Mouse (Mus musculus) neural tube, embryonic 10.5 days (tissue): ENCODE results near the gene Fgd2.
"Not testable (repeated sequence)": the region's sequence is repeated elsewhere in the genome, so short reads cannot be mapped to it uniquely, and the experiment has no call there.

ENCODE experiments used
- DNase-seq: peaks from one replicate; pipeline ENCODE4 v3.0.0-alpha.2; 2017; ENCODE audit warnings: low spot score; ENCODE audit errors: extremely low spot score

Fgd2 gene

GRCm38 (mm10) chr17:29361982-29362691, 1.4 kb downstream of the Fgd2 start:
- peak; percentile 33 for DNase-seq

- no peak for DNase-seq
These were observed 2.4 kb downstream of the Fgd2 start for GRCm38 (mm10) chr17:29363109-29363508.

- no peak for DNase-seq
These were observed 4.4 kb downstream of the Fgd2 start for GRCm38 (mm10) chr17:29365105-29365621.

GRCm38 (mm10) chr17:29368726-29369125, 8.0 kb downstream of the Fgd2 start:
- no peak for DNase-seq

- DNase-seq, result peak; percentile 95
These were observed 10.4 kb downstream of the Fgd2 start for GRCm38 (mm10) chr17:29370984-29371723.

GRCm38 (mm10) chr17:29375871-29376270, 15.2 kb downstream of the Fgd2 start:
- no peak for DNase-seq

GRCm38 (mm10) chr17:29378056-29378455, 17.3 kb downstream of the Fgd2 start:
- no peak for DNase-seq

- no peak for DNase-seq
These were observed 19.5 kb downstream of the Fgd2 start for GRCm38 (mm10) chr17:29380241-29380640.

GRCm38 (mm10) chr17:29381472-29381871, 20.8 kb downstream of the Fgd2 start:
- peak; percentile 71 for DNase-seq

- DNase-seq, result no peak
These were observed 21.7 kb downstream of the Fgd2 start for GRCm38 (mm10) chr17:29382417-29382816.

- DNase-seq, result no peak
These were observed 23.2 kb downstream of the Fgd2 start for GRCm38 (mm10) chr17:29383923-29384322.

GRCm38 (mm10) chr17:29384850-29385438, 24.2 kb downstream of the Fgd2 start:
- DNase-seq, result no peak

GRCm38 (mm10) chr17:29385746-29386145, 25.0 kb downstream of the Fgd2 start:
- DNase-seq, result no peak

- DNase-seq, result no peak
These were observed 28.3 kb downstream of the Fgd2 start for GRCm38 (mm10) chr17:29388978-29389377.

- DNase-seq, result no peak
These were observed 30.6 kb downstream of the Fgd2 start for GRCm38 (mm10) chr17:29391280-29391679.

- no peak for DNase-seq
These were observed 32.8 kb downstream of the Fgd2 start for GRCm38 (mm10) chr17:29393335-29394089.

- DNase-seq, result no peak
These were observed 33.5 kb downstream of the Fgd2 start for GRCm38 (mm10) chr17:29394106-29394760.

GRCm38 (mm10) chr17:29394761-29395160, 34.0 kb downstream of the Fgd2 start:
- DNase-seq, result not testable (repeated sequence)

- no peak for DNase-seq
These were observed 34.7 kb downstream of the Fgd2 start for GRCm38 (mm10) chr17:29395381-29395780.

- no peak for DNase-seq
These were observed 35.5 kb downstream of the Fgd2 start for GRCm38 (mm10) chr17:29396056-29396799.
